Mouse (Mus musculus) ES-E14 (cell line): ENCODE data around the gene Blm. TPM values are rescaled to one million over a fixed set of nuclear protein-coding genes. Genes with fewer than 3 reads are reported as not detected.

Source experiments
- DNase-seq: peaks from one replicate; pipeline ENCODE4 v3.0.0-alpha.2; 2013; ENCODE audit warnings: low read depth, low spot score
- H3K27ac ChIP-seq: 2 replicates; pipeline ENCODE4 v1.5.1; 2012; ENCODE audit warnings: low read depth, mild to moderate bottlenecking, low read length, moderate library complexity, mixed read lengths; ENCODE audit not compliant: poor library complexity, insufficient read depth, severe bottlenecking
- H3K36me3 ChIP-seq: 2 replicates; pipeline ENCODE4 v1.6.1; 2012; ENCODE audit warnings: mild to moderate bottlenecking, low read length, moderate library complexity, mixed read lengths; ENCODE audit not compliant: control insufficient read depth, poor library complexity, insufficient read depth, severe bottlenecking
- H3K4me1 ChIP-seq, 2 experiments: fragments of 150-350 bp in 1 of 2; sonication (generic) in 1 of 2; 2 replicates each; pipeline ENCODE4 v1.6.1; 2012; ENCODE audit warnings: low read length in 2 of 2, mild to moderate bottlenecking in 1 of 2, mixed read lengths in 1 of 2; ENCODE audit not compliant: control insufficient read depth in 2 of 2, insufficient read depth in 2 of 2, poor library complexity in 1 of 2
- H3K4me3 ChIP-seq, 2 experiments: fragments of 150-350 bp in 1 of 2; sonication (generic) in 1 of 2; 2 replicates each; pipeline ENCODE4 v1.5.1; 2012; ENCODE audit warnings: low read length in 2 of 2, low read depth in 1 of 2, mild to moderate bottlenecking in 1 of 2, mixed read lengths in 1 of 2; ENCODE audit not compliant: insufficient read depth in 1 of 2, poor library complexity in 1 of 2, severe bottlenecking in 1 of 2
- H3K9ac ChIP-seq: 2 replicates; pipeline ENCODE4 v1.6.1; 2012; ENCODE audit warnings: low read depth, mild to moderate bottlenecking, low read length, mixed read lengths; ENCODE audit not compliant: poor library complexity, insufficient read depth, severe bottlenecking
- H3K9me3 ChIP-seq: fragments of 150-350 bp; sonication (generic); 2 replicates; pipeline ENCODE4 v1.6.1; 2012; ENCODE audit warnings: low read depth, mild to moderate bottlenecking, low read length; ENCODE audit not compliant: control insufficient read depth, insufficient read depth
- CHD2 ChIP-seq: IDR thresholded peaks from 2 replicates; pipeline ENCODE4 v1.6.1; 2014; ENCODE audit warnings: mild to moderate bottlenecking, low read depth, low read length, inconsistent platforms
- HCFC1 ChIP-seq: IDR thresholded peaks from 2 replicates; pipeline ENCODE4 v1.6.1; 2012; ENCODE audit warnings: low read length, inconsistent platforms, borderline replicate concordance; ENCODE audit not compliant: insufficient read depth
- MAFK ChIP-seq: IDR thresholded peaks from 2 replicates; pipeline ENCODE4 v1.6.1; 2014; ENCODE audit warnings: mild to moderate bottlenecking, low read depth, low read length, inconsistent platforms; ENCODE audit not compliant: insufficient read depth
- ZC3H11A ChIP-seq: IDR thresholded peaks from 2 replicates; pipeline ENCODE4 v1.6.1; 2012; ENCODE audit warnings: low read depth, mild to moderate bottlenecking, inconsistent platforms, low read length, borderline replicate concordance
- ZNF384 ChIP-seq: IDR thresholded peaks from 2 replicates; pipeline ENCODE4 v1.6.1; 2012; ENCODE audit warnings: low read depth, low read length, inconsistent platforms
- in situ Hi-C, 2 experiments: fragments of 600-800 bp; cut with MboI; formaldehyde crosslinking; loops; one replicate each; pipeline ENCODE4 v1.15.1; 2025; ENCODE audit warnings: low sequenced_read_pairs in 2 of 2, inconsistent platforms in 1 of 2; ENCODE audit not compliant: unreplicated experiment in 2 of 2
- total RNA-seq: library from RNA; depleted of rRNA; stranded (reverse); fragments of 300-350 nt; gene quantifications from 2 replicates; pipeline ENCODE4 v1.2.3, GENCODE M21; 2012

Blm gene
- total RNA-seq, 1 experiment = 29.9 TPM

GRCm38 (mm10) chr7:80444401-80445249, 90.3 kb downstream of the Blm start:
- Histone ChIP-seq H3K27ac (no peak overlapping the region), H3K4me1 (peaks cover 0 to 17% of the 10 kb centered on the region in 2 experiments; a peak in 1 of 4 replicates), H3K4me3 (no peak overlapping the region), H3K36me3 (no peaks in the 10 kb centered on the region), H3K9me3 (no peaks in the 10 kb centered on the region), H3K9ac (no peak overlapping the region)
- in situ Hi-C loops = no loop called here
- TF ChIP-seq ZNF384 (no peak), MAFK (no peak), ZC3H11A (no peak), CHD2 (no peak), HCFC1 (no peak)
- no peak for DNase-seq

GRCm38 (mm10) chr7:80443124-80443523, 91.8 kb downstream of the Blm start:
- no peak overlapping the region for H3K9ac ChIP-seq
- H3K4me3 ChIP-seq = no peak overlapping the region
- no peaks in the 10 kb centered on the region for H3K36me3 ChIP-seq
- no peak for DNase-seq
- H3K4me1 ChIP-seq = peaks cover 0 to 17% of the 10 kb centered on the region in 2 experiments; a peak in 1 of 4 replicates
- no peaks in the 10 kb centered on the region for H3K9me3 ChIP-seq
- TF ChIP-seq MAFK (no peak), ZC3H11A (no peak), CHD2 (no peak), HCFC1 (no peak), ZNF384 (no peak)
- in situ Hi-C loops = no loop called here
- H3K27ac ChIP-seq = no peak overlapping the region

- H3K9ac ChIP-seq = no peak overlapping the region
- no peak for TF ChIP-seq HCFC1
- no peak for TF ChIP-seq ZC3H11A
- no peak for TF ChIP-seq CHD2
- TF ChIP-seq ZNF384 = no peak
- TF ChIP-seq MAFK = no peak
- no peaks in the 10 kb centered on the region for H3K36me3 ChIP-seq
- H3K27ac ChIP-seq = no peak overlapping the region
- no peaks in the 10 kb centered on the region for H3K9me3 ChIP-seq
- in situ Hi-C loops = no loop called here
- peaks cover 0 to 17% of the 10 kb centered on the region in 2 experiments; a peak in 1 of 4 replicates for H3K4me1 ChIP-seq
- DNase-seq = no peak
- H3K4me3 ChIP-seq = no peak overlapping the region
Measured at GRCm38 (mm10) chr7:80441986-80442904, 92.7 kb downstream of the Blm start.

- Histone ChIP-seq H3K36me3 (no peaks in the 10 kb centered on the region), H3K9ac (no peak overlapping the region), H3K9me3 (no peaks in the 10 kb centered on the region), H3K4me3 (no peak overlapping the region), H3K4me1 (peaks cover 0 to 17% of the 10 kb centered on the region in 2 experiments; a peak in 1 of 4 replicates), H3K27ac (no peak overlapping the region)
- DNase-seq = no peak
- in situ Hi-C loops = no loop called here
- TF ChIP-seq ZNF384 (no peak), ZC3H11A (no peak), HCFC1 (no peak), CHD2 (no peak)
Measured at GRCm38 (mm10) chr7:80440685-80441084, 94.2 kb downstream of the Blm start.
